Mouse (Mus musculus) adrenal gland, postnatal 10 days (tissue): ENCODE data around the gene Wfdc21. TPM values are rescaled to one million over a fixed set of nuclear protein-coding genes. Genes with fewer than 3 reads are reported as not detected.
A peak's percentile ranks its signal among the peaks of the same experiment; 100 is the strongest.

ENCODE experiments used
- DNase-seq: peaks from one replicate; pipeline ENCODE4 v3.0.0; 2021; ENCODE audit warnings: mixed read lengths
- total RNA-seq, 2 experiments: library from RNA; stranded (reverse); gene quantifications; 2 replicates each; pipeline ENCODE4 v1.2.3; 2021

Wfdc21 gene
- total RNA-seq, 2 experiments from 2014 or later: 1.1 to 3.2 TPM

DNA sequence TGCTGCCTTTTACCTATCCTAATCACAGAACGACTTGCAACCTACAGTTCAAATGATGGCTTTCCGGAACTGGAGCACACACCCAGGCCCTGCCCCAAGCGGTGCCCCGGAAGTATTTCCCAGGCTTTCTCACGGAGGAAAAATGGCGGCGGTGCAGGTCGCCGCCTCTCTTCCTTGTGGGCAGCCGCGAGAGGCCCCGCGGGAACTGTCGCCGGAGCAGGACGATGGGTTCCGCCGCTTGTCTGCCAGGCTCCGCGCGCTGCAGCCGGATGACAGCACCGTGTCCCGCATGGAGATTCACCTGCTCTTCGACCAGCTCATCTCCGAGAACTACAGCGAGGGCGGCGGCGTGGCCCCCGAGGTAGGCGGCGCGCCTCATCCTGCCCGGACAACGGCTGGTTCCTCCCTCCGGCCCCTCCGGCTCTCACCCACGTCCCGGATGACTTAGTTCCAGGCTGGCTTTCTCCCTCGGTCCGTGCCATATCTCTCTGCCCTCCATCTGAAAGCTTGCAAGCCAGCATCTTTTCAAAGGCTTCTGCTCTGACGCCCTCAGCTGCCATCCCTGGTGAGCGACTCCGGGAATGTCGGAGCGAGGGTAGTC lies 6.9 kb downstream of the Wfdc21 start, which contains the start of gene Heatr6:
Gene Heatr6 (plus strand): TSS at position 116 of the 601 bp plus-strand sequence.
- DNase-seq: peak; percentile 93

- no peak for DNase-seq
Observed at GRCm38 (mm10) chr11:83754227-83754626, 7.5 kb downstream of the Wfdc21 start.

DNA sequence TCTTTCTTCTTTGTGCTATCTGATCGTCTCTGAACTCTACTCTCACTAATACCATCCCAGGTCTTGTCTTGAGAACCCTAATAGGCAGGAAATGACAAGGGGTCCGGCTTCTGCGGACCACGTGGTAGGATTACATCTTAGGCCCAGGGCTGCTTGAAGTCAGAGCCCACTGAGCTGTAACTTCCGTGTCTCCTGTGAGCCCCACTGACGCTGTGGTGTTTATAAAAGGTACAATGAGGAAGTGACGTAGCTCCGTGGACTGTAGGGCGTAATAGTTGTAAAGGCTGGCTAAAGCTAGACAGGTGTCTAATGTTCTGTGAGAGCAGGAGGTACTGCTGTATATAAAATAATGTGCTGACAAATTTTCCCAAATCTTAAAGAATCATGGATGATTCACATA lies 20.6 kb downstream of the Wfdc21 start:
- no peak for DNase-seq

GRCm38 (mm10) chr11:83768976-83769375 lies 22.2 kb downstream of the Wfdc21 start:
- DNase-seq: no peak

DNA sequence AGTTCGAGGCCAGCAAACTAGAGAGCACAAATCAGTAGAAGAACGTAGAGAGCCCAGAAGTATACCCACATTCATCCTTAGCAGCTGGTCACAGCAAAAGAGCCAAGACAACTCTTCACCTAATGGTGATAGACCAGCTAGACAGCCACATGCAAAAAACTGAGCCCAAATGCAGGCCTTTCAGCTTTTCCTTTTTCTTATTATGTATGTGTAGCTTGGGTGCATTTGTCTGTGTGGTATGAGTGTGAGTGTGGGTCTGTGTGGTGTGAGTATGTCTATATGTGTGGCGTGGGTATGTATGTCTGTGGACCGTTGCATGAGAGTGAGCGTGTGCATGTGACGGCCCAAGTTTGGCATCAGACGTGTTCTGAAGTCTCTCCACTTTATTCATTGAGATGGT lies 24.3 kb downstream of the Wfdc21 start:
- DNase-seq: no peak

- DNase-seq: no peak
Observed at GRCm38 (mm10) chr11:83772341-83772740, 25.6 kb downstream of the Wfdc21 start.

- no peak for DNase-seq
Observed at GRCm38 (mm10) chr11:83773691-83774090, 27.0 kb downstream of the Wfdc21 start.

DNA sequence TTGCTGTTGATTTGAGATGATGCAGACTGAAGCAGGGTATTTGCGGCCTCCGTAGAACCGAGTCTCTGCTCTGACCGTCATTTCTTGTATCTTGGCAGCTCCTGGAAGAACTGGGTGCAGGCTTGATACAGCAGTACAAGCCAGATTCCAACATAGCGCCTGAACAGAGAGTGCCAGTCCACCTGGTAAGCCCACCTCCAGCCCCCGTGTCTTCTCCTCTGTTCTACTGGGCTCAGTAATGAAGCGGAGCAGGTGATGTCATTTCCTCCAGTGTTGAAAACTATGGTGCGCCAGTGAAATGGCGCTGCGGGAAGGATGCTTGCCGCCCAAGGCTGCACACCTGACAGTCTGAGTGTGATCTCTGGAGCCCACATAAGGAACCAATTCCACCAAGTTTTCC lies 27.6 kb downstream of the Wfdc21 start:
- DNase-seq: no peak

- DNase-seq: no peak
Observed at GRCm38 (mm10) chr11:83776798-83777197, 30.1 kb downstream of the Wfdc21 start.

GRCm38 (mm10) chr11:83783931-83784600 lies 37.3 kb downstream of the Wfdc21 start:
- no peak for DNase-seq

DNA sequence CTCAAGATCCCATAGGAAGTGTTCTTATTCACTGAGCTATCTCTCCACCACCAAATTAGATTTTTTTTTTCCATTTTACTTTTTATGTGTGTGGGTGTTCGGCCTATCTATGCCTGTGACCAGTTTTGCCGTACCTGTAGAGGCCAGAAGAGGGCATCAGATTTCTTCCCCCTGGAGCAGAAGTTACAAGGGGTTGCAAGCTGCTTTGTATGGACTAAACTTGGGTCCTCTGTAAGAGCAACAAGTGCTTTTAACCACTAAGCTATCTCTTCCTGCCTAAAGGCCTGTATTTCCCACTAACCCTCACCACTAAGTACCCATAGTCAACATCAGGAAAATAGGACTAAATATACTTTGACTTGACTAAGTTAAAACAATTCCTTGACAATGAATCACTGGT lies 37.9 kb downstream of the Wfdc21 start:
- DNase-seq: peak; percentile 23

DNA sequence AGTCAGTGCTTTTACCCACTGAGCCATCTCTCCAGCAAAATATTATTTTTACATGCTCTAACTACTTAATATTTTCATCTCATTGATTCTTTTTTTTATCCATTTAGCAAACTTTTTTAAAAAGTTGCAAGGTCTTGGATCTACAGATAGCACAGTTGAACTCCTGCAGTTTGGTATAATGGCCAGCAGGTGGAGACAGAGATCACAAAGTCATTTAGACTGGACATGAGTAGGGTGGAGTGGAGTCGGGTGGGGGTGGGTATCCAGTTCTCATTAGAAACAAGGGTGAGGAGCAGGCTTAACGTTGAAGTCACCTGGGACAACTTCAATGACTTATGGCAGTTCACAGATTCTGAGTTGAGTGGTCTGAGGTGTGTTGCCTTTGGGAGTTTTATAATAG lies 38.6 kb downstream of the Wfdc21 start:
- DNase-seq: peak; percentile 56

GRCm38 (mm10) chr11:83786835-83787234 lies 40.1 kb downstream of the Wfdc21 start:
- DNase-seq: peak; percentile 29

DNA sequence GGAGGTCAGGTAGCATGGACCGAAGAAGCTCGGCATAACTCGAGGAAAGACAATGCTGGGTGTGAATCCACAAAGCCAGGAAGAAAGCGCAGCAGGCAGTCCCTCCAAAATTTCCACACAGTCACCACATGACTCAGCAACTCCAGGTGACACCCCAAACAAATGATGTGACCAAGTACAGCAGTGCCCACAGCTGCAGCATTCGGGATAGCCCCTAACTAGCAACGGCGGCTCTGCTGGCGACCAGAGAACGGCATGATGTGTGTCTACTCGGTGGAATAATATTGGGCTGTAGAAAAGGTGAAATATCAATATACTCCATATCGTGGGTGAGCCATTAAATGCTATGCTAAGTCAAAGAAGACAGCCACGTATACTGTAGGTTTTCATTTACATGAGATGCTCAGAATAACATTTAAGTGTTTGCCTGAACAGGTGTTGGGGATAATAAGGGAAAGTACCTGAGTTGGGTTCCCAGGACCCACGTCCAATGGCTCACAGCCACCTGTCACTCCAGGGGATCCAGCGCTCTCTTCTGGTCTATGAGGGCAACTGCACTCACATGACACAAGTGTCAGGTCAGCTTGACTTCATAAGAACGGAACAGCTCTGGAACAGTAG lies 40.8 kb downstream of the Wfdc21 start:
- no peak for DNase-seq

GRCm38 (mm10) chr11:83788331-83788730 lies 41.6 kb downstream of the Wfdc21 start:
- no peak for DNase-seq

DNA sequence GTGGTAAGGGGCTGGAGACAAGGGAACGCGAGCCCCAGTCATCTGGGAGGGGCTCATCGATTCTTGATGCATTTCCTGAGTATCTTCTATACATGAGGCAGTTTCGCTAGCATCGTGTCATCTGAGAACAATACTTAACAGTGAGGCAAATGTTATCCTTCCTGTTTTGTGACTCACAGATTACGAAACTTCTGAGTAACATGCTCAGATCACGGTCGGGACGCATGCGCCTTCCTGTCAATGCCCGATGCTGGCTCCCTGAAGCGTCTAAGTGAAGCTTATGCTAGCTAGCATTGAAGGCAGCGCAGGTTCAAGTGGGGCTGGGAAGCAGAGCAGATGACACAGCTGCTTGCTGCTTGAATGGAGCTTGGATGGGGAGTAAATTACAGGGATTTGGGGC lies 42.5 kb downstream of the Wfdc21 start:
- DNase-seq: peak; percentile 75

DNA sequence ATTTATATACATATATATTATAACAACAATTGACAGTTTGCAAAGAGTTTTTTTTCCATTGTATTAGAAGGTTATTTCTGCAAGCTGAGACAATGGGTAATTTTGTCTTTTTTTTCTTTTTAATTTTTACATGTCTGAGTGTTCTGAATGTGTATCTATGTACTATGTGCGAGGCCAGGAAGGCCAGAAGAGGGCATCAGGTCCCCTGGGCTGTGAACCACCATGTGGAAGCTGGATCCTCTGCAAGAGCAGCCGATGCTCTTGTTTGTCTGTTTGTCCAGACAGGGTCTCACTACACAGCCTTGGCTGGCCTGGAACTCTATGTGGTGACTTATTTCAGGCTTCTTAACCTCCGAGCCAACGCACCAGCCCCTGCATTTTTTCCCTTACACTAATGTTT lies 44.4 kb downstream of the Wfdc21 start:
- DNase-seq: no peak

DNA sequence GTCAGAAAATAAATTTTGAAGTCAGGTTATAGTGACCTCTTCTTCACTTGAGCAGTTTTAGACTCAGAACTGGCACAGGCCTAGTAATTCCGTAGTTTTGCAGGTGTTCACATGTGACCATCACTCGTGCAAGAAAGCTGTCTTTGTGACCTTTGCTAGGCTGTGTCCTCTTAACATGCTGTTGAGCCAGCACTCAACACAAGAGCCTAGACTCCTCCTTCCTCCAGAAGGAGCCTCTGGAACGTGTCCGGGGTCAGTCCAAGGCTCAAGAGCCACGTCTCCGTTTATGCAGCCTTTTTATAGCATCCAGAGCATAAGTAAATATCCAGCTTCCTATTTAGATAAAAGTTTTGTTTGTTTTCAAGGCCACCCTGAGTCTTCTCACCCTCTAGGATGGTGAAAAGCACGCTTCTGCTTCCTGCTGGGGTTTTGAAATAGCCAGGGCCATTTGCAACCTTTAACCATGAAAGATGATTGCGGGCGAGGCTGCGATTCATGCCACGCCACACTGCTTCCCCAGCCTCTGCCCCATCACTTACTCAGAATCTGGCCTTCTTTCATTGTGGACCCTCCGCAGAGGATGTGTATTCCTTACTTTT lies 45.7 kb downstream of the Wfdc21 start:
- no peak for DNase-seq

GRCm38 (mm10) chr11:83793264-83793663 lies 46.5 kb downstream of the Wfdc21 start:
- no peak for DNase-seq

DNA sequence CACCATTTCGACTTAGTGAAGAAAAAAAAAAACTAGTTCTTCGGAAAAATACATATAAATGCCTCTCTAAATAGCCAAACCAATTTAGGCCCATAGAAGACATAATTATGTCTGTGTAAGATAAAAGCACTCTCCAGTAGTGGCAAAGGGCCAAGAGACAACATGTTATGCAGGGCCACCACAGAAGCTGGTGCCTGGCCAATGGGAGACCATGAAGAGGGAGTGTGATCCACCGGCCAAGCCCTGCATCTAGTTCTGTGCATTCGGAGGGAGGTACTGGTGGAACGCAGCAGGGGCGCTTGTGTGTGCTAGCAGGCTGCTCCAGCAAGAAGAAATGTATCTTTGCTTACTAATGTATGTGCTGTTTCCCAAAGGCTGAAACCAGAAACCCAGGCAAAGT lies 49.4 kb downstream of the Wfdc21 start:
- no peak for DNase-seq

DNA sequence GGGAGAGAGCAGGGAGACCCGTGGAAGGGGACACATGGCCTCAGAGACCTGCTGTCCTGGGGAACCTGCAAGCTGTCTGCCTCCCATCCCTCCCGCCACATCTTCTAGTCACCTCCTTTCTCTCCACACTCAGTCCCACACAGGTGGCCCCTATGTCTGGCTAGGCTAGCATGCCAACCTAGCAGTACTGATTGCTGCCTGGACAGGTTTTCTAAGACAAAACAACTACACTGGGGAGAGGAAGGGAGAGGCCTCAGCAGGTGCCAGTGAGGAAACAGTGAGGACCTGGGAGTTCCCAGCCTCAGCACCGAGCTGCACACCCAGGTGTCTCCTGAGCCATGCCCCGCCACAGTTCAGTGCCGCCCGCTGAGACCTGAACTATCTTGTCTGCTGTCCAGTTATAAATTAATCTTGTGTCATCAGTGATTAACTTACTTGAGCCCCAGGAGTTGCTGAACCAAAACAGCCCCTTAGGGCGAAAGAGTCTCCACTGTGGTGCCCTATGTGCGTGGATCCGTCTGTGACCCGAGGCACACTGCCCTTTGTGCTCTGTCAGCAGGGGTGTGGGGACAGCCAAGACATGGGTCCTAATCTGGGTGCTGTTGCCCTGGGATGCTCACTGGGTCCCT lies 50.4 kb downstream of the Wfdc21 start:
- no peak for DNase-seq

- DNase-seq: no peak
Observed at GRCm38 (mm10) chr11:83799871-83800430, 53.2 kb downstream of the Wfdc21 start.
